Mouse (Mus musculus): ENCODE data around the gene Sipa1l1.

Gene Sipa1l1

DNA sequence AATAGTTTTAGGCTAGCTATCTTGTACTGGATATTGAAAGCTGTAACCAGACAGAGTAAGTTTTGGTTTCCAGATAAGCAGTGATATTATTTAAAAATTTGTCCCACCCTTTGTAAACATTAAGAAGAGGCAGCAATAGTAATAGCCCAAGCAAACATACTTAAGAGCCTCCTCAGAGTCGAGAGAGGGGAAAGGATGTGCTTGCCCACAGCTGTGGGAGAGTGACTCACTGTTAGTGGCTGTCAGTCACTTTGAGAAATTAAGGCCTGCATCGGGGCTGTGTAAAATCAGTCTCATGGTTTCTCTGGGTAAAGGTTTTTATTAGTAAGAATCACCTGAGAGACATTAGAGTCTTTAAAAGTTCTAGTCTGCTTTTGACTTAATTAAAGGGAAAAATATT, 40.6 kb downstream of the Sipa1l1 start:
- DNase-seq (ENCODE audit: low spot score): no peak

DNA sequence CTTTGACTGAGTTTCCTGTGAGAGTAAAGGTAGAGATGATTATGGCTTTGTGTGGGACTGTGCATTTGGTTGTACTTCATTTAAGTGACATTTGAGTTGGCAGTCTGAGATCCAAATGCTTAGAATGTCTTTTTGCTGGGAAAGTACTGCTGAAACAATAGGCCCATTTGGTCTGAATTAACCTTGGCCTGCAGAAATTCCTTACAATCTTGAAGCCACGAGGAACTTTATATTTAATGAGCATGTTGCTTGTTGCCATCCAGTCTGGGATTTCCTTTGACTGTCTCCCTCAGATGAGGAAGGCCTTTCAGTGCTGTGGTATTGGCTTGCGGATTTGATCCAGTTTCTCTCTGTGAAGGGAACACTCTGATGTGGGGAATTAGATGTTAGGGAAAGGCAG, 43.9 kb downstream of the Sipa1l1 start:
- no peak for DNase-seq (ENCODE audit: low spot score)

DNA sequence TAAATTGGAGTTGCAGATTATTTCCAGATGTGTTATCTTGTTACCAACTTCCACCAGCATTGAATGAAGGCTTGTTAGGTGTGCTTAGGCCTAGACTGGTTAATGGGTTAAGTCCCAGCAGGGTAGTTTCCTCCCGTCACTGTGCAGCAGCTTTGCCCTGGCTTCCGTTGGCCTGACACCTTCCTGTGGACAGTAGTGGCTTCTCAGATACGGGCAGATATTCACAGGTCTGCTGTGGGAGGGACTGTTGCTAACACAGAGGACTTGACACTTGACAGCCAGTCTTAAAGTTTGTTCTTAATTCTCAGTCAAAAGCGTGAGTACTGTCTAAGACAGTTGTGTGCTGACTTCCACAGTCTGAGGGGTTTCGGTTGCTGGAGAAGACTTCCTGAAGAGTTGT, 45.8 kb downstream of the Sipa1l1 start:
- peak; percentile 15 for DNase-seq (ENCODE audit: low spot score)

GRCm38 (mm10) chr12:82216801-82217553, 47.9 kb downstream of the Sipa1l1 start:
- no peak for DNase-seq (ENCODE audit: low spot score)

DNA sequence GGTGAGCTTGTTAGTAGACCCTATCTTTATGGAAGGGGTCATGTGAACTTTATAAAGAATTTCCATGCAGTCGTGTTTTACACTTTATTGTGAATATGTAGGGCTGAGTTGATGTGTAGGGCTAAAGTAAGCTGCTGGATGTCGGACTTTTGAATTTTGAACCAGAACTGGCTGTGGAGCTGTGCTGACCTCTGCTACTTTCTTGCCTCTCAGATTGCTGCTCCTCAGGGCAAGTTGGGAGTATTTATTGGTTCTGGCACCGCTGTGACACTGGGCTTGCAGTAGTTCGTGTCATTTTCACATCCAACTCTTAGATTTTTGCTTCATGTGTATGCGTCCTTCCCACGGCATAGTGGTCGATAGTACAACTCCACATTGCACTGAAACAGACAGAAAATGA, 49.1 kb downstream of the Sipa1l1 start:
- DNase-seq (ENCODE audit: low spot score): no peak

DNA sequence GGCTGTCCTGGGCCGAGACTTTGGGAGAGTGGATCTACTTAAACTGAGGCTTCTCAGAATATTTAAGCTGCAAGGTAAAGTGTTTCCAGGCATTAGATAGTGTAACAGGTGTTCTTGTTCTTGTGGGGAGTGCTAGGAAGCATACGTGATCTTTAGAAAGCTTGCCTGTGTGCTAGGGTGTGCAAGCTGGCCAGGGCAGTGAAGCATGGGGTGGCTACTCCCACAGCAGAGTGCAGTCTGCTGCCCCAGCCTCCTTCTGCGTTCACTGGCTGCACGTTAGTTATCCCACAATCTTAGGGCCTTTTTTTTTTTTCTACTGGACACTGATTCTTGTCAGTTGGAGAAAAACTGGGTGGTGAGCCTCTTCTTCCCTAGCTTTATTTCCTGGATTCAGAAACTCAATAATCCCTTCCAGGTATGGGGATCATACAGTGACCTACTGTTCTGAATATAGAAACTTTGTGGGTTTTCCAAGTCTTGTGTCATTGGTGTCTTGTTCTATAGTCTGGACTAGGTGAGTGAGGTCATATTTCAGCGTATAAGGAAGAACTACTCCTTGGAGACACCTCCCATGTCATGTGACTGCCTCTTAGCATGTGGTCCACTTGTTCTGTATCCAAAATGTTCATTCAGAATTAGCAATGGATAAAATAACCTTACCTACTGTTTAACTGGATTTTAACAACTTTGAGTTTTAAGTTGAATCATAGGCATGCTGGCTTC, 51.4 kb downstream of the Sipa1l1 start:
- DNase-seq (ENCODE audit: low spot score): no peak

DNA sequence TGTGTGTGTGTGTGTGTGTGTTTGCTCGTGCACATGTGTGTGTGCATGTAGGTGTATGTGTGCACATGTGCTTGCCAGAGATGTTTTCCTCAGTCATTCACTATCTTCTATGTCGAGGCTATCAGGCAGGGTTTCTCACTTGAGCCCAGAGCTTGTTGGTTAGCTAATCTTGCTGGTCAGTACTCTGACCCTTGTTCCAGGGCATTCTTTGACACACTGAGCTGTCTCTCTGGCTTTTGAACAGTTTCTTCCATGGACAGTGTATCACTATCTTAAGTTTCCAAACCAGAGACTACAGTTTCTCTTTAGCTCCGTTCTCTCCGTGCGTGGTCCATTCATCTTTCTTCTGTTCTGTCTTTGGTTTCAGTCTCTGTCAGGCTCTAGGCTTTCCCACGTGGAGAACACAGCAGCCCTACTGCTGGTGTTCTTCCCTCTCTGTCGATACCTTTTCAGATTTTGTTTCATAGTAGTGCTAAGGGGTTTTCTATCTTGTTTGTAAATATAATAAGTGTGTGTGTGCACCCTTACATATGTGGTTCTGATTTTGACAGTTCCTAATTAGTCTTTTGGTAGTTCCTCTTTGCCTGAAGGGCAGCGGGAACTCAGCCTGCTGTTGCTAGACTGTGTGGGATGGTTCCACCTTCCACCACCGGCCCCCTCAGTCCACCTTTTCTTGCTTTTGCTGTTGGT, 54.2 kb downstream of the Sipa1l1 start:
- no peak for DNase-seq (ENCODE audit: low spot score)

- no peak for DNase-seq (ENCODE audit: low spot score)
These were observed 55.7 kb downstream of the Sipa1l1 start for GRCm38 (mm10) chr12:82224848-82225247.

GRCm38 (mm10) chr12:82225278-82225677, 56.2 kb downstream of the Sipa1l1 start:
- DNase-seq (ENCODE audit: low spot score): no peak

GRCm38 (mm10) chr12:82225751-82226228, 56.7 kb downstream of the Sipa1l1 start:
- peak; percentile 50 for DNase-seq (ENCODE audit: low spot score)

GRCm38 (mm10) chr12:82226311-82227066, 57.4 kb downstream of the Sipa1l1 start:
- no peak for DNase-seq (ENCODE audit: low spot score)

DNA sequence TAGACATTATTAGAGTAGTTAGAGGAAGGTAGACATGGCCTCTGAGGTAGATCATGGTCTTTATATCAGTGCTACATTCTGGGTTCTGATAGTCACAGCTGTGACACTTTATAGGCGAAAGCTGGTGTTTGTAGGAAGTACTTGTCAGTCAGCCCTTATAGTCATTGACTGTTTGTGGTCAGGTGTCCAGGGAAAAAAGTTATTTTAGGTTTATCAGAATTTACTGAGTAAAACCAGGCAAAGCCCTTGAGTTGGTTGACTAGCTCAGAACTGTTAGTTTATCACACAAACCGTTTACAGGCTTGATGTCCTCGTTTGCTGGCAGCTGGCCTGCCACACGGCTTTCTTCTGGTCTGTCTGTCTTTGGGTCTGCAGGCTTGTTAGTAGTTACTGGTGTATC, 61.0 kb downstream of the Sipa1l1 start:
- no peak for DNase-seq (ENCODE audit: low spot score)

- no peak for DNase-seq (ENCODE audit: low spot score)
These were observed 62.1 kb downstream of the Sipa1l1 start for GRCm38 (mm10) chr12:82231191-82231590.

DNA sequence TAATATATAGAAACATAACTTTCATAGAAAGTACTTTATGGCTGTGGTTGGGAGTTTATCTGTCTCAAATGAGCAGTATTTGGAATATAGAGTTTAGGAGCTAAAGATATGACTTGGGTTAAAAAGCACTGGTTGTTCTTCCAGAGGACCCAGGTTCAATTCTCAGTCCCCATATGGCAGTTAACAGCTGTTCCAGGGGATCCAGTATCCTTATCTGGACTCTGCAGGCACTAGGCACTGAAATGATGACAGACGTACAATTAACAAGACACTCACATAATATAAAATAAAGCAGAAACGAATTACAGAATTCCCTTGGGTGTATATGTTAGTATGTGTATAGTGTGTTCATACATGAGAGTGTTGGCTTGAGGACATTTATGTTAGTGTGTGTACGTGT, 64.1 kb downstream of the Sipa1l1 start:
- no peak for DNase-seq (ENCODE audit: low spot score)

- DNase-seq (ENCODE audit: low spot score): no peak
These were observed 65.5 kb downstream of the Sipa1l1 start for GRCm38 (mm10) chr12:82234463-82235223.

DNA sequence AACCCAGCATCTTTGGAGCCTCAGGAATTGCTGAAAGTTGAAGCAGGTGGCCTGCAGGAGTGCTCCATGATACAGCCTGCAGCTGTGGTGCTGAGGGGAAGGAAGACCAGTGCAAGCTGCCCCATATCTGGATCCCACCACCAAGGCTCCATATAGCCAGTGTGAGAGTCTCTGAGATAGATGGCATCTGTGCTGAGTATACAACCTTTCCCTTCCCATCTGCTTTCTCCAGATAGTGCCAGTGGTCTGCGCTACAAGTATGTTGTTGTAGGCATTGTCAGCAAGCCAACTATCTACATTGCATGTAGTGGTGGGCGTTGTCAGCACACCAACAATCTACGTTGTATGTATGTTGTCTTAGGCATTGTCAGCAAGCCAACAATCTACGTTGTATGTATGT, 68.0 kb downstream of the Sipa1l1 start:
- DNase-seq (ENCODE audit: low spot score): no peak

DNA sequence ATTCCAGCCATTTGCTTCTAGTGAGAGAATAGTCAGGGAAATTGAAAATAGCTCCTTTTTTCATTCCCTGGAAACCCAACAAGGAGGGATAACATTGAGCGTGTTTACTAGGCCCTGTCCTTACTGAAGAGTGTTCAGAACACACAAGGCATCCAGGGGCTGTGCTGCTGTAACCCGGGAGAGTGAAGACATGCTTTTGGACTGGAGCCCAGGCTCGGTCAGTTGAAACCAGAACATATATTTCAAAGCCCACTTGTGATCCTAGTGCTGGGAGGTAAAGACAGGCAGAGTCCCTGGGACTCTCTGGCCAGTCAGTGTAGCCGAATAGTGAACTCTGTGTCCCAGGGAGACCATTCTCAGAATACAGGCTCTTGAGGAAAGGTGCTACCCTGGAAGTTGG, 68.8 kb downstream of the Sipa1l1 start:
- no peak for DNase-seq (ENCODE audit: low spot score)

- DNase-seq (ENCODE audit: low spot score): no peak
These were observed 71.6 kb downstream of the Sipa1l1 start for GRCm38 (mm10) chr12:82240674-82241073.

DNA sequence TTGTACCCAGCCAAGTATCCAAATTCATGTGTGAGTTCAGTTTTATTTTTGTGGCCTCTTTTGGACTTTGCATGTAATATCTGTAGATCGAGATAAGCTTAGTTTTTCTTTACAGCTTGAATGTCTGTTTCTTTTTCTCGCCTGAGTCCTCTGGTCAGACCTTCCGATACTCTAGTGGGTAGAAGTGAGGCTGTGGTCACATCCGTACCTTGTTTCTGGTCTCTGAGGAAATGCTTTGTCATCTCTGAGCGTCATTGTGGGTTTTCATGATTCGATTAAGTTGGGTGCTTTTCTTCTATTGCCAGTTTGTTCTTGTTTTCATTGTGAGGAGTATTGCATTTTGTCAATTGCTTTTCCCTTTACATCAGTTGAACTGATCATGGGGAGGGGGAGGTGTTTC, 76.1 kb downstream of the Sipa1l1 start:
- DNase-seq (ENCODE audit: low spot score): peak; percentile 74

DNA sequence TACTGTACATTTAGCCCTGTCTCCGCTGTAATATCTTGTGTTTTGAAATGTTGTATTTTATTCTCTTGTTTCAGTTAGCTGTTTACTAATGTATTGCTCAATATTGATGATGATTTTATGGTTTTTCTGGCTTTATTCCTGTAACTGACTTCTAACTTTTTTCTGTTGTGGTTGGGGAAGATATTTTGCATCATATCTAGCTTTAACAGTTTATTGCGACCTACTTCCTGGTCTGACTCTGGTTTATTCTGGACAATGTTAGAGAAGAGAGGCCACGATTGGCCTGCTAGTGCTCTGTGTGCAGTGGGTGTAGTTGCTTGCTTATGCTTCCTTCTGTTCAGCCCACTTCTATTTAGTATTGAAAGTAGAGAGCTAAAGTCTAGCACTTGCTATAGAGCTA, 77.3 kb downstream of the Sipa1l1 start:
- DNase-seq (ENCODE audit: low spot score): no peak

All from T-cell, adult 2 months (primary cell).